19 mouse cellular contexts compared by ENCODE assay signal in the genomic region with DNA sequence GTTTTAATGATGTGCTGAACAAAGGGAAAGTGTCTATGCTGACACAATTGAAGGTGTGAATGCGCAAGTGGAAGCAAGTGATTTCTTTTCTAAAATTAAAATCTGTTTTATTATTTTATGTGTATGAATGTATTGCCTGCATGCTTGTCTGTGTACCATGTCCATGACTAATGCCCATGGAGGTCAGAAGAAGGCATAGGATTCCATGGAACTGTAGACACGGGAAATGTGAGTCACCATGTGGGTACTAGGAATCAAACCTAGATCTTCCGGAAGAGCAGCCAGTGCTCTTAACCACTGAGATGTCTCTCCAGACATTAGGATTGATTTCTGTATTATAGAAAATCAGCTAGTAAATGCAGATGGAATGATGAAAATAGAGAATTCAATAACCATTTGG.
"Had no signal": no experiment of that assay in that cellular context is flagged by ENCODE, and none has a peak within 500 bp of the region (broad histone marks: within the 10 kb centered on the region; RNA-seq: fewer than 3 reads in every experiment).

No protein-coding gene starts in this region.

- ATAC-seq: liver, postnatal 0 days; lung, postnatal 0 days; midbrain, embryonic 13.5 days had no signal

- H3K27me3 ChIP-seq: kidney, embryonic 15.5 days; limb, embryonic 12.5 days; limb, embryonic 15.5 days; megakaryocyte, embryonic 14.5 days; midbrain, embryonic 13.5 days; neural tube, embryonic 12.5 days; neural tube, embryonic 15.5 days had no signal

- DNase-seq: kidney, postnatal 14 days; kidney, postnatal 4 days; left cerebral cortex, postnatal 4 days; liver, postnatal 0 days; lung, embryonic 14.5 days; right cerebral cortex, adult 18-20 months; right cerebral cortex, postnatal 14 days; right cerebral cortex, postnatal 4 days; thymus, adult 2 months; thymus, postnatal 14 days; thymus, postnatal 4 days had no signal
